Mouse (Mus musculus) thymus, adult 2 months (tissue): ENCODE measurements around the gene Ssr1. TPM values are rescaled to one million over a fixed set of nuclear protein-coding genes. Genes with fewer than 3 reads are reported as not detected.
A peak's percentile ranks its signal among the peaks of the same experiment; 100 is the strongest.

Source experiments
- DNase-seq: peaks from one replicate; pipeline ENCODE4 v3.0.0; 2021
- H3K27ac ChIP-seq: fragments of 200-500 bp; 2 replicates; pipeline ENCODE4 v1.5.1; 2012; ENCODE audit warnings: low read length, control low read depth; ENCODE audit not compliant: control insufficient read depth, insufficient read depth
- H3K27me3 ChIP-seq: fragments of 200-500 bp; 2 replicates; pipeline ENCODE4 v1.6.1; 2012; ENCODE audit warnings: mild to moderate bottlenecking, low read length, moderate library complexity, mixed read lengths; ENCODE audit not compliant: control insufficient read depth, insufficient read depth
- H3K36me3 ChIP-seq: fragments of 200-500 bp; 2 replicates; pipeline ENCODE4 v1.6.1; 2012; ENCODE audit warnings: mild to moderate bottlenecking, low read length, moderate library complexity; ENCODE audit not compliant: control insufficient read depth, insufficient read depth
- H3K4me1 ChIP-seq: fragments of 200-500 bp; replicated peaks from 2 replicates; pipeline ENCODE4 v1.6.1; 2012; ENCODE audit warnings: low read length; ENCODE audit not compliant: control insufficient read depth, insufficient read depth
- H3K4me3 ChIP-seq: fragments of 200-500 bp; 2 replicates; pipeline ENCODE4 v1.5.1; 2012; ENCODE audit warnings: mild to moderate bottlenecking, low read length, control low read depth, moderate library complexity; ENCODE audit not compliant: control insufficient read depth, insufficient read depth
- CTCF ChIP-seq: fragments of 200-500 bp; IDR thresholded peaks from 2 replicates; pipeline ENCODE4 v1.5.1; 2012; ENCODE audit warnings: mild to moderate bottlenecking, control low read depth, low read length, moderate library complexity, borderline replicate concordance; ENCODE audit not compliant: control insufficient read depth, poor library complexity, insufficient read depth; ENCODE audit errors: extremely low read depth
- POLR2A ChIP-seq: fragments of 200-500 bp; IDR thresholded peaks from 2 replicates; pipeline ENCODE4 v1.6.1; 2012; ENCODE audit warnings: mild to moderate bottlenecking, low read length, control low read depth, moderate library complexity; ENCODE audit not compliant: control insufficient read depth, poor library complexity, insufficient read depth; ENCODE audit errors: extremely low read depth
- WGBS: fragments of 180-500 bp; shearing (Covaris S2); methylation state at CpG from one replicate; pipeline ENCODE4 v1.1.7; 2018; 5-methylcytosine and 5-hydroxymethylcytosine counted together
- polyA plus RNA-seq: library from polyadenylated mRNA; depleted of rRNA; stranded (reverse); fragments of >200 nt; gene quantifications from 2 replicates; pipeline ENCODE4 v1.2.3, GENCODE M21; 2012

Gene Ssr1
- polyA plus RNA-seq, 1 experiment: 7.2 TPM

DNA sequence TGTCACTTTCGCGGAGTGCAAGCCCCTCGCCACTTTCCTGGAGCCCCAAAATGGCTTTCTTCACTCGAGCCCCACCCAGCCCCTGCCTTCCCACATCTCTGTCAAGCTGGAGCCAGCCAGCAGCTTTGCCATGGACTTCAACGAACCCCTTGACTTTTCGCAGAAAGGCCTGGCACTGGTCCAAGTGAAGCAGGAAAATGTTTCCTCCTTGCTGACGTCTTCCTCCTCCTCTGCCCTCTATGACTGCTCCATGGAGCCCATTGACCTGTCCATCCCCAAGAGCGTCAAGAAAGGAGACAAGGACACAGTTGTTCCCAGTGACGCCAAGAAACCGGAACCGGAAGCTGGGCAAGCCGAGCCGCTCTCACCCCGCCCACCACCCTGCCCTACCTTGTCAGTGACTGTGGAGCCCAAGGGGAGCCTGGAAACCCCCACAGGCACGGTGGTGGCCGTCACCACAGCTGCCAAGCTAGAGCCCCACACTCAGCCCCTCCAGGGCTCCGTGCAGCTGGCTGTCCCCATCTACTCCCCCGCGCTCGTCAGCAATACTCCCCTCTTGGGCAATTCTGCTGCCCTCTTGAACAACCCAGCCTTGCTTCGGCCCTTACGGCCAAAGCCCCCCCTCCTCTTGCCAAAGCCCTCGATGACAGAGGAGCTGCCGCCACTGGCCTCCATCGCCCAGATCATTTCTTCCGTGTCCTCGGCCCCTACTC, 62.7 kb downstream of the Ssr1 start:
- no peak overlapping the region for H3K27ac ChIP-seq
- 92% methylated on average over 27 of the region's 27 CpGs for WGBS
- H3K4me3 ChIP-seq: no peak overlapping the region
- no peaks in the 10 kb centered on the region for H3K27me3 ChIP-seq
- H3K36me3 ChIP-seq: peaks cover 55% of the 10 kb centered on the region
- no peaks in the 10 kb centered on the region for H3K4me1 ChIP-seq
- no peak for DNase-seq
- TF ChIP-seq CTCF: no peak
- no peak for TF ChIP-seq POLR2A

DNA sequence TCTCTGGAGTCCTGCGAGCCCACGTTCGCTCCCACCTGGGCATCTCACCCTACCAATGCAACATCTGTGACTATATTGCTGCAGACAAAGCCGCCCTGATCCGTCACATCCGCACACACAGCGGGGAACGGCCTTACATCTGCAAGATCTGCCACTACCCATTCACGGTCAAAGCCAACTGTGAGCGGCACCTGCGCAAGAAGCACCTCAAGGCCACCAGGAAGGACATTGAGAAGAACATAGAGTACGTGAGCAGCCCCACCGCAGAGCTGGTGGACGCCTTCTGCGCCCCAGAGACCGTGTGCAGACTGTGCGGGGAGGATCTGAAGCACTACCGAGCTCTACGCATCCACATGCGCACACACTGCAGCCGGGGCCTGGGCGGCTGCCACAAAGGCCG, 63.4 kb downstream of the Ssr1 start:
- Histone ChIP-seq H3K4me1 (peaks cover 4% of the 10 kb centered on the region), H3K27me3 (no peaks in the 10 kb centered on the region), H3K27ac (no peak overlapping the region), H3K36me3 (peaks cover 54% of the 10 kb centered on the region), H3K4me3 (no peak overlapping the region)
- 97% methylated on average over 23 of the region's 23 CpGs for WGBS
- no peak for TF ChIP-seq CTCF
- no peak for TF ChIP-seq POLR2A
- DNase-seq: no peak

DNA sequence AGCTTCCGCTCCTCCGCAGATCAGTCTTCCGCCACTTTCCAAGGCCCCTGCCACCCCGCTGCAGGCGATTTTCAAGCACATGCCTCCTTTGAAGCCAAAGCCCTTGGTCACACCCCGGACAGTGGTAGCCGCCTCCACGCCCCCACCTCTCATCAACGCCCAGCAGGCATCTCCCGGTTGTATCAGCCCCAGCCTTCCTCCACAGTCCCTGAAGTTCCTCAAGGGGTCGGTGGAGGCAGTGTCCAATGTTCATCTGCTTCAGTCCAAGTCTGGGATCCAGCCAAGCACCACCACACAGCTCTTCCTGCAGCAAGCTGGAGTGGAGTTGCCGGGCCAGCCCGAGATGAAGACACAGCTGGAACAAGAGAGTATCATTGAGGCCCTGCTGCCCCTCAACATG, 63.9 kb downstream of the Ssr1 start:
- Histone ChIP-seq H3K4me1 (peaks cover 7% of the 10 kb centered on the region), H3K27ac (no peak overlapping the region), H3K36me3 (peaks cover 50% of the 10 kb centered on the region), H3K27me3 (no peaks in the 10 kb centered on the region), H3K4me3 (no peak overlapping the region)
- no peak for TF ChIP-seq CTCF
- TF ChIP-seq POLR2A: no peak
- no peak for DNase-seq
- 98% methylated on average over 13 of the region's 13 CpGs for WGBS

- TF ChIP-seq POLR2A: no peak
- no peak for TF ChIP-seq CTCF
- H3K27me3 ChIP-seq: no peaks in the 10 kb centered on the region
- H3K36me3 ChIP-seq: peaks cover 50% of the 10 kb centered on the region
- H3K4me1 ChIP-seq: peaks cover 12% of the 10 kb centered on the region
- DNase-seq: no peak
- 97% methylated on average over 17 of the region's 17 CpGs for WGBS
- H3K27ac ChIP-seq: no peak overlapping the region
- no peak overlapping the region for H3K4me3 ChIP-seq
These were observed 64.5 kb downstream of the Ssr1 start for GRCm38 (mm10) chr13:37929532-37929931.

GRCm38 (mm10) chr13:37926394-37926793, 67.6 kb downstream of the Ssr1 start:
- Histone ChIP-seq H3K27me3 (no peaks in the 10 kb centered on the region), H3K27ac (no peak overlapping the region), H3K4me3 (no peak overlapping the region), H3K4me1 (peaks cover 30% of the 10 kb centered on the region), H3K36me3 (peaks cover 34% of the 10 kb centered on the region)
- no peak for TF ChIP-seq CTCF
- TF ChIP-seq POLR2A: no peak
- 94% methylated on average over 3 of the region's 3 CpGs for WGBS
- DNase-seq: no peak

GRCm38 (mm10) chr13:37924461-37924948, 69.5 kb downstream of the Ssr1 start:
- 90% methylated on average over 4 of the region's 4 CpGs for WGBS
- TF ChIP-seq POLR2A (no peak), CTCF (no peak)
- H3K4me1 ChIP-seq: peaks cover 41% of the 10 kb centered on the region
- no peaks in the 10 kb centered on the region for H3K27me3 ChIP-seq
- no peak overlapping the region for H3K4me3 ChIP-seq
- H3K36me3 ChIP-seq: peaks cover 17% of the 10 kb centered on the region
- H3K27ac ChIP-seq: no peak overlapping the region; the same call in none of the 2 replicates
- no peak for DNase-seq

DNA sequence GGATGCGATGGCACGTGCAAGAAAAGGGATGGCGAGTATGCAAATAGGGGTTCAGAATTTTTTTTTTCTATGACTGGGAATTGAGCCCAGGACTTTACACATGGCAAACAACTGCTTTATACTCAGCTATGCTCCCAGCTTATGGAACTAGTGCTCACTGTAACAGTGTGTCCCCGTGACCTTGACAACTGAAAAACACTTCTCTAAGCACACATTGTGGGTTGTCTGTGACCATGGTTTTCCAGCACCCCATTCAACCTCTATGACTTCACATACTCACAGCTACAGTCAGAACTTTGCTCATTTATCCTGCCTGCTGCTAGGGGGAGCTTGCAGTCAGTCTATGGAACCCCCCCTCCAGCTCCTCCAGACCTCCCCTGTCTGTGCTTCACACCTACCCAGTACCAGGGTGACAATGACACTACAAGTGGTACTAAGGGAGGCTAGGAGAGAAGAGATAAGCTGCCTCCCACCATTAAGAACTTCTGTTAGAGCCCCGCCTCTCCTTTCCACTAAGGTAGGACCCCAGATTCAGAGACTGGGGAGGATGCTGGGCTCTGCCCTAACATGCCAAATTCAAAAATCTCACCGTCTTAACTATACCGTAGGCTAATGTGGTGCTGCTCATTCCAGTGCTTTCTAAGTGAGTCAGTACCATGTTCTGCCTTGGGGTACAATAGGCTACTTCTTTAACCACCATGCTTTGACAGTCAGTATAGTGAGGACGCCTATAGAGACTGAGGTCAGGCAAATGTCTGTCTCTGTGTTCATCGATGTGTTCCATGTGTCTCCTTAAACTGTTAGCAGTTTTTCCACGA, 70.2 kb downstream of the Ssr1 start:
- H3K4me1 ChIP-seq: peaks cover 41% of the 10 kb centered on the region
- no peak overlapping the region for H3K4me3 ChIP-seq
- no peak for TF ChIP-seq CTCF
- TF ChIP-seq POLR2A: no peak
- peak overlapping the region; percentile 92 for H3K27ac ChIP-seq
- DNase-seq: peak; percentile 32
- peaks cover 17% of the 10 kb centered on the region for H3K36me3 ChIP-seq
- H3K27me3 ChIP-seq: no peaks in the 10 kb centered on the region
- 86% methylated on average over 10 of the region's 10 CpGs for WGBS
